Mouse (Mus musculus): ENCODE results near the gene Ccdc117. TPM values are rescaled to one million over a fixed set of nuclear protein-coding genes. Genes with fewer than 3 reads are reported as not detected.

The Ccdc117 gene
- total and polyA plus RNA-seq, 3 experiments = 24.3 to 38.9 (median 27.0) TPM

GRCm38 (mm10) chr11:5517346-5517745, 24.6 kb downstream of the Ccdc117 start:
- no peak for DNase-seq (ENCODE audit: extremely low read depth)
- in situ Hi-C loops (cut with MboI; ENCODE audit: low pct_ligation_motif_present, low pct_unique_long_range_greater_than_20kb, low sequenced_read_pairs) = no loop called here
- no peak overlapping the region for H3K4me3 ChIP-seq (replicated peaks in 1 of 3; ENCODE audit: low read depth in 2 of 3, low read length in 2 of 3, poor library complexity in 1 of 3)

GRCm38 (mm10) chr11:5516617-5517016, 25.4 kb downstream of the Ccdc117 start:
- peaks cover 5 to 20% of the 10 kb centered on the region in 2 experiments for H3K4me1 ChIP-seq (ENCODE audit: control insufficient read depth in 1 of 2, insufficient read depth in 2 of 2)
- no peak overlapping the region for H3K9ac ChIP-seq (ENCODE audit: insufficient read depth, low read depth)
- no peak overlapping the region for H3K27ac ChIP-seq (ENCODE audit: insufficient read depth, low read depth)
- TF ChIP-seq NELFE (IDR thresholded peaks at IDR 0.05; ENCODE audit: low read depth, low read length) (no peak), KAT2A (IDR thresholded peaks at IDR 0.05; ENCODE audit: insufficient replicate concordance, low read length) (no peak), MYC (IDR thresholded peaks at IDR 0.05; ENCODE audit: low read depth, low read length) (no peak), POLR2A (IDR thresholded peaks at IDR 0.05; ENCODE audit: low read depth, low read length) (no peak)
- no peaks in the 10 kb centered on the region for H3K27me3 ChIP-seq (replicated peaks)
- no peak overlapping the region for H3K4me2 ChIP-seq (ENCODE audit: insufficient read depth, low read depth, poor library complexity, severe bottlenecking)
- in situ Hi-C loops (cut with MboI; ENCODE audit: low pct_ligation_motif_present, low pct_unique_long_range_greater_than_20kb, low sequenced_read_pairs) = no loop called here
- no peaks in the 10 kb centered on the region for H3K36me3 ChIP-seq (replicated peaks in 1 of 2; ENCODE audit: control insufficient read depth in 1 of 2, insufficient read depth in 1 of 2, low read length in 1 of 2)
- H3K79me2 ChIP-seq (replicated peaks; ENCODE audit: control insufficient read depth, extremely low read depth, insufficient read depth, poor library complexity, severe bottlenecking) = peaks cover 8% of the 10 kb centered on the region
- dilution Hi-C loops (cut with MboI; ENCODE audit: extremely low pct_ligation_motif_present, extremely low pct_unique_long_range_greater_than_20kb, low sequenced_read_pairs) = no loop called here
- no peaks in the 10 kb centered on the region for H3K9me3 ChIP-seq (replicated peaks; ENCODE audit: low read length)
- H3K4me3 ChIP-seq (replicated peaks in 1 of 3; ENCODE audit: low read depth in 2 of 3, low read length in 2 of 3, poor library complexity in 1 of 3) = no peak overlapping the region
- DNase-seq (ENCODE audit: extremely low read depth) = no peak

More at GRCm38 (mm10) chr11:5517346-5517745, 24.6 kb downstream of the Ccdc117 start:
- H3K4me2 ChIP-seq (ENCODE audit: insufficient read depth, low read depth, poor library complexity, severe bottlenecking) = no peak overlapping the region
- H3K27ac ChIP-seq (ENCODE audit: insufficient read depth, low read depth) = no peak overlapping the region
- TF ChIP-seq ETS1 (conservative IDR thresholded peaks at IDR 0.05; ENCODE audit: low read depth, low read length) = no peak
- TF ChIP-seq TBP (conservative IDR thresholded peaks at IDR 0.05; ENCODE audit: low read depth, low read length) = no peak
- no peak for TF ChIP-seq USF1 (IDR thresholded peaks at IDR 0.05; ENCODE audit: low read depth, low read length)
- no peak for TF ChIP-seq POLR2A (IDR thresholded peaks at IDR 0.05; ENCODE audit: low read depth, low read length)
- TF ChIP-seq PAX5 (IDR thresholded peaks at IDR 0.05; ENCODE audit: low read length) = no peak
- TF ChIP-seq UBTF (IDR thresholded peaks at IDR 0.05; ENCODE audit: low read depth, low read length) = no peak
- no peak for TF ChIP-seq IRF4 (IDR thresholded peaks at IDR 0.05; ENCODE audit: low read depth, low read length)
- no peak for TF ChIP-seq GABPA (IDR thresholded peaks at IDR 0.05; ENCODE audit: insufficient replicate concordance, low read depth, low read length)
- TF ChIP-seq MAZ (IDR thresholded peaks at IDR 0.05; ENCODE audit: low read depth, low read length) = no peak
- TF ChIP-seq MYC (IDR thresholded peaks at IDR 0.05; ENCODE audit: low read depth, low read length) = no peak
- no peak for TF ChIP-seq TCF12 (IDR thresholded peaks at IDR 0.05; ENCODE audit: low read depth, low read length)
- no peak for TF ChIP-seq ZMIZ1 (IDR thresholded peaks at IDR 0.05; ENCODE audit: low read depth, low read length)
- TF ChIP-seq BHLHE40 (IDR thresholded peaks at IDR 0.05; ENCODE audit: low read depth, low read length) = no peak
- no peak for TF ChIP-seq RCOR1 (conservative IDR thresholded peaks at IDR 0.05; ENCODE audit: low read depth, low read length)
- H3K9me3 ChIP-seq (replicated peaks; ENCODE audit: low read length) = no peaks in the 10 kb centered on the region
- no peaks in the 10 kb centered on the region for H3K27me3 ChIP-seq (replicated peaks)
- peaks cover 1 to 14% of the 10 kb centered on the region in 2 experiments; a peak in 2 of 4 replicates for H3K4me1 ChIP-seq (ENCODE audit: control insufficient read depth in 1 of 2, insufficient read depth in 2 of 2)
- dilution Hi-C loops (cut with MboI; ENCODE audit: extremely low pct_ligation_motif_present, extremely low pct_unique_long_range_greater_than_20kb, low sequenced_read_pairs) = no loop called here
- H3K9ac ChIP-seq (ENCODE audit: insufficient read depth, low read depth) = no peak overlapping the region
- H3K79me2 ChIP-seq (replicated peaks; ENCODE audit: control insufficient read depth, extremely low read depth, insufficient read depth, poor library complexity, severe bottlenecking) = peaks cover 14% of the 10 kb centered on the region
- H3K36me3 ChIP-seq (replicated peaks in 1 of 2; ENCODE audit: control insufficient read depth in 1 of 2, insufficient read depth in 1 of 2, low read length in 1 of 2) = peaks cover under 1 to 2% of the 10 kb centered on the region in 2 experiments
